Mouse (Mus musculus): Measurements from ENCODE around the gene Gtpbp1.
"Not testable (repeated sequence)": the region's sequence is repeated elsewhere in the genome, so short reads cannot be mapped to it uniquely, and the experiment has no call there.

Gene Gtpbp1

DNA sequence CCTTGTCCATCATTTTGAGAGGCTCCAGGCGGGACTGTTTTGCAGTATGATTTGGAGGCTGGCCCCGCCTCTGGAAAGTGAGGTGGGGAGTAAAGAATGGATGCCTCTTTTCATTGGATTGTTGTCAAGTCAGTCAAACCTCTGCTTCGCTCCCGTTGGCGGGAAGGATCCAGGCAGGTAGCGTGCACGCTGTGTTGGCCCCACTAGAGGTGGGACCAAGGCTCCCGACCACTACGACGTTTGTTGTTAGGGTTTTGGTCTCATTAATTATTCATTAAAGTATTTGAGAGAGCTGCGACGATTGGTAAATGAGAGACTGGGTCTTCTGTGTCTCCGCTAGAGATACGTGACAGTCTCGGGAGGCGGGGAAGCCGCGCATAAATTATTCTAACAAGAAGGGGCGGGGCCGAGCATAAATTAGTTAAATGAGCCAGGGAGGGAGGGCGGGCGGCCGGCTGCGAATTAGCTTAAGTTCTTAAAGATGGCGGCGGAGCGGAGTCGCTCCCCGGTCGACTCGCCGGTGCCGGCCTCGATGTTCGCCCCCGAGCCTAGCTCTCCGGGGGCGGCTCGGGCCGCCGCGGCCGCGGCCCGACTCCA lies at the start of gene Gtpbp1:
TSS of gene Gtpbp1 (plus strand) at position 420 of the 597 bp plus-strand sequence.
- DNase-seq (ENCODE audit: low read depth in 2 of 2, low spot score in 2 of 2) = peak; percentile 91 to 92

DNA sequence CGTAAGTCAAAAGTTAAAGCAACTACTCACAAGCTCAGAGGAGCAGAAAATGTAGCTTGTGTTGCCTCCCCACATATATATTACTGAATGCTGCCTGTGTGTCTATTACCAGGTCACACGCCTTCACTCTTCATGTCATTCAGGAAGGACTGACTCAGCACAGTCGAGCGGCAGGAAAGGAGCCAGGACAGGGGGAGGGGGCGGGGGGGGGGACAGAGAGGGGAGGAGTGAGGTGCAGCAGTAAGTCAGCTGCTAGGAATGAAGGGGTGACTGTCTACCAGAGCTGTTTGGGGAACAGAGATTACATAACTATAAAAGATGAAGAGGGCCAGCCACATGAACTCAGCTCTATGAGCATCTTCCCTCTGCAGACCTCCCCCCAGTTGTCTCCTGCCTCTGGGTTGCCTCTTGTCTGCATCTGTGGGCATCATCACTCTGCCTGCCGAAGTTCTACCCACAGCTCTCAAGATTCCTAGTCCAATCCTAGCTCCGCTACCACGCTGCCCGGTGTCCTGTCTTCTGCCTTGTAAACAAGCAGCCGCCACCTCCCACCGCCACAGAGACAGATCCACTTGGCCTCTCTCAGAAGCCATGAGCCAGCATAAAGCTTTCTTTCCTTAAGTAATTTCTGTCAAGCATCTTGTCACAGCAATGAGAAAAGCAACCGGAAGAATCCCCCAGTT lies 49.4 kb upstream of the Gtpbp1 start:
- no peak for DNase-seq (ENCODE audit: low read depth in 2 of 2, low spot score in 2 of 2)

DNA sequence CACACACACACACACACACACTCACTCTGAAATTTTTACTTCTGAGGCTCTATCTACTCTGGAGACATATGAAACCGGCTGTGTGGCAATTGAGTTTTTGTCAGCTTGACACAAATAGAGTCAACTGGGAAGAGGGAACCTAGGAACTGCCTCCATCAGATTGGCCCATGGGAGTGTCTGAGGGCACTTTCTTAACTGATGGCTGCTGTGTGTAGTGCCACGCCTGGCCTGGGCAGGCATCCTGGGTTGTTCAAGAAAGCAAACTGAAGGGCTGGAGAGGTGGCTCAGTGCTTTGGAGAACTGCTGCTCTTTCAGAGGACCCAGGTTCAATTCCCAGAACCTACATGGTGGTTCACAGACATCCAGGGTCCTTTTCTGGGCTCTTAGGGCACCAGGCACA lies 45.2 kb upstream of the Gtpbp1 start:
- DNase-seq (ENCODE audit: low read depth in 2 of 2, low spot score in 2 of 2) = no peak

DNA sequence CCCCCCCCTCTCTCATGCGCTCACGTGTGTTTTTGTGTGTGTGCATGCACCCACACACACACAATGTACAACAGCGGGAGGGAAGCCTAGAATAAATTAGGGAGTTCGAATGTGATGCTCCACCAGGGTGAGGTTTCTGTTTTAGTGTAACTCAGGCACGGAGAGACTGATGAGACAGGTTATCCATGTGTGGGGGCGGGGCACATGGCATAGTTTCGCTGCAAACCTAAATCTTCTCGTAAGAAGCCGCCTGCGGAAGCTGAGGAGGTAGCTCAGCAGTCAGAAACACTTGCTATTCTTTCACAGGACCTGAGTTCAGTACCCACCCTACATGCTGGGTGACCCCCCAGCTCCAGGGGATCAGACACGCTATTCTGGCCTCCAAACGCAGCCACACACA lies 42.5 kb upstream of the Gtpbp1 start:
- no peak for DNase-seq (ENCODE audit: low read depth in 2 of 2, low spot score in 2 of 2)

DNA sequence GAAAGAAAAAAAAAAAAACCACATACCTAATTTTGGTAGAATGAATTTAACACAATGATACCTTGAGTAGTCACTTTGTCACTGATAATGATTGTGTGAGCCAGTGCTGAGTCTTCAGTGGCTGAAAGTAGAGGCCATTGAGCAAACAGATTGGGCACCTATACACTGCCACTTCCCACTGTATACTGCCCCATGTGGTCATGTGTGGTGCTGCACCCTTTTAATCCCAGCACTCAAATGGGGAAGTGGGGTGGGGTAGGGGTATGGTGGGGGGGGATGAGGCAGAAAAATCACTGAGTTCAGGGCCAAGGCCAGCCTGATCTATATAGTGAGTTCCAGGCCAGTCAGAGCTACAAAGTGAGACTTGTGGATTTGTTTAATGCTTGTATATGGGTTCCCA lies 40.1 kb upstream of the Gtpbp1 start:
- peak in 1 of 2 experiments; percentile 42 for DNase-seq (ENCODE audit: low read depth in 2 of 2, low spot score in 2 of 2)

DNA sequence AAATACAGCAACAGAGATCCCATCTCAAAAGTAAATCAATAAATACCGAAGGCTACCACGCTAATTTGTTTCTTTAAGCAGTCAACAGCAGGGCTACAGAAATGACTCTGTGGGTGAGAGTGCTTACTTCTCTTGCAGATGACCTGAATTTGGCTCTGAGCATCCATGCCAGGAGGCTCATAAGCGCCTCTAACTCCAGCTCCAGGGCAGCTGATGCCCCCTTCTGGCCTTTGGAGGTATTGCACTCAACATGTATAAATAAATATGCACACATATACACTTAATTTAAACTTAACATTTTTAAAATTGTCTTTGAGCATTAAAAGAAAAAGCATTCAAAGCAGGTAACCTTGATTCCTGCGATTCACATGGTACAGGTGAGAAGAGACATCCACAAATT lies 39.2 kb upstream of the Gtpbp1 start:
- DNase-seq (ENCODE audit: low read depth in 2 of 2, low spot score in 2 of 2) = peak in 1 of 2 experiments; percentile 27

DNA sequence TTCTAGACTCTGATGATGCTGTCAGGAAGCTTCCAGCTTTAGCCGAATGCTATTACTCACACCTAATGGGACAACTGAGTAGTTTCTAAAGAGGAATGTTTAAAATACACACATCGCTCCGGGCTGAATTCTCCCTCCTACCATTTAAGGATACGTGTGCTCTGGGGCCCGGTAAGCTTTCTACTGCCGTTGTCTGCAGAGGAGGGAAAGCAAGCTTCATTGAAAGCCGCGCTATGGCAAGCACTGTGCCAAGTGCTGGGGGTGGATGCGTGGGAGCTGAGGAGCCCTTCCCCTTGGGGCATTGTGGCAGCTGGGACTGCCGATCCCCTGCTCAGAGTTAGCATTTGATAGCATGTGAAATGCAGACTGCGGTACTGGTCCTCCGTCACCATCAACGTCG lies 34.2 kb upstream of the Gtpbp1 start:
- no peak for DNase-seq (ENCODE audit: low read depth in 2 of 2, low spot score in 2 of 2)

DNA sequence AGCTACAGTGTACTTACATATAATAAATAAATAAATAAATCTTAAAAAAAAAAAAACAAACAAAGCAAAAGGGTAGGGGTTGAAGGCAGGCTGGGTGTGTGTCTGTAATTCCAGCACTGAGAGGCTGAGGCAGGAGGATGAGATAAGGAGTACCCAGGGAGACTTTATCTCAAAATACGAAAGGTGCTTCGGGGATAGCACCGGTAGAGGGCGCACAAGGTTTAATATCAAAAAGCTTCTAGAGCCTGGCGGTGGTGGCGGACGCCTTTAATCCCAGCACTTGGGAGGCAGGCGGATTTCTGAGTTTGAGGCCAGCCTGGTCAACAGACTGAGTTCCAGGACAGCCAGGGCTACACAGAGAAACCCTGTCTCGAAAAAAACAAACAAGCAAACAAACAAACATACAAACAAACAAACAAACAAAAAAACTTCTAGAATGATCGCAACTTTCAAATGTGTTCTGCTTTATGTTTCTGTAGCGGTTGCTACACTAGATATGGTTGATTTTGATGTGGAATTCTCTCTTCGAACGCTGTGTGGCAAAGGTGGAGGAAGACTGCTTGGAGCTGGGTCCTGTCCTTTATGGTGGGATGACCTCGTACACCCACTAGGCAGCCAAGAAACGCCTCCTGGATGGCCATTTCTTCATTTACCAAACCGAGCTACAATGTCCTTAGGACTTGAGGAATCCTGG lies 32.7 kb upstream of the Gtpbp1 start:
- DNase-seq (ENCODE audit: low read depth in 2 of 2, low spot score in 2 of 2) = peak; percentile 78 to 86

DNA sequence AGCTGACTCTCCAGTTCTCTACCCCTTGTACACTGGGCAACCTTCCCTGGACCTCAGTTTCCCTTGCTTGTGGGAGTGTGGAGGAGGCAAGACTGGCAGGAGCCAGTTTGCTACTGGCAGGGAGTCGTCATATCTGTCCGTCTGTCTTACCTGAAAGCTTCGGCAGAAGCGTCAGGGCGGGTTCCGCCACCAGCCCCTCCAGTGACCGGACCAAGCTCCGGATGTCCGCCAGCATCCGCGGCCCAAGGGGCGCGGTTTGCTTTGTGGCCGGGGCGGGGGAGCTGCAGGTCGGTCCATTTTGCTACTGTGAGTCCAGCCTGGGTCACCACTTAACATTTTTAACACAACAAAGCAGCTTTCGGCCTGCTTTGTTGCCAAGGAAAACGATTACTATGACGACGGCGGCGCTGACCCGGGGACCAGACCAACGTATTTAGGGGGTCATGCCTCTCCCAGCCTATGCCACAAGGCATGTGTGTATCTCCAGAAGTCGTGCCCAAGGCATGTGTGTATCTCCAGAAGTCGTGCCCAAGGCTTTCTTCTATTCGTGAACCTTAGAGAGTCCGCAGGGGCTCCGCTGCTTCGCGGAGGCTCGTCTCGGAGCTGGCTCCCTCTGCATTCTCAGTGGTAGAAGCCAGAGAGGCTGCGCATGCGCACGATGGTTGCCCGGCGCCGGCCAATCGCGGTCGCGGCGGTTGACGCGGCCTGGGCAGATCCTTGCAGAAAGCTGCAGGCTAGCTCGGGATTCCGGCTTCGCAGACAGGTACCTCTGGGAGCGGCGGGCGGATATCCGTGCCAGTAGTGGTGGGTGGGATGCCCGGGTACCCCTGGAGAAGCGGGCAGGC lies 31.9 kb upstream of the Gtpbp1 start, which contains the start of the genes Fam227a and Cby1:
TSS of gene Fam227a (minus strand) at position 426 of the 845 bp plus-strand sequence.
TSS of gene Cby1 (plus strand) at position 669 of the 845 bp plus-strand sequence.
- DNase-seq (ENCODE audit: low read depth in 2 of 2, low spot score in 2 of 2) = peak; percentile 79 to 81

DNA sequence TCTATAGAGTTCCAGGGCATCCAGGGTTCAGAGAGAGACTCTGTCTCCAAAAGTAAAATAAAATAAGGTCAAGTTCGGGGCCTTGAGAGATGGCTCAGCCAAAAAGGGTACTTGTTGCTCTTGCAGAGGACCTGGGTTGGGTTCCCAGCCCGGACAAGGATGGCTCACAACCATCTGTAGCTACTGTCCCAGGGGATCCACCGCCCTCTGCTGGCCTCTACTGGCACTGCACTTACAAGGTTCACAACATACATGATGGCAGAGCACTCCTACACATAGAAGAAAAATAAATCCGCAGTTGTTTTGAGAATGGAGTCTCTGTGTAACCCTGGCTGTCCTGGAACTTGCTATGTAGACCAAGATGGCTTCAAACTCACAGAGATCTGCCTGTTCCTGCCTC lies 28.8 kb upstream of the Gtpbp1 start:
- peak; percentile 54 to 70 for DNase-seq (ENCODE audit: low read depth in 2 of 2, low spot score in 2 of 2)

DNA sequence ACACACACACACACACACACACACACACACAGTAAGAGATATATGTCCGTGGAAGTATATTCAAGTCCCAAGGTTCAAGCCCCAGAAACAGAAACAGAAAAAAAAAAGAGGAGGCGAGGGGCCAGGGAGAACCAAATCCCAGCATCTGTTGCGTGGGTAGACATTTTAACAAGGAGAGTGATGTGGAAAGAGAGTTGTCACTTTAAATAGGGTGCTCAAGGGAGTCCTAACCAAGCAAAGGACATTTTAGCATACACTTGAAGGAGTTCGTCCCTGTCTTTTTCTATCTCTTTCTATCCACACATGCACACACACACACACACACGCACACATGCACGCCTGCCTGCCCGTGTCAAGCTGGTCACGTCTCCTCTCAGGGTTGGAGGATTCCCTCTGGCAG lies 26.0 kb upstream of the Gtpbp1 start:
- no peak for DNase-seq (ENCODE audit: low read depth in 2 of 2, low spot score in 2 of 2)

DNA sequence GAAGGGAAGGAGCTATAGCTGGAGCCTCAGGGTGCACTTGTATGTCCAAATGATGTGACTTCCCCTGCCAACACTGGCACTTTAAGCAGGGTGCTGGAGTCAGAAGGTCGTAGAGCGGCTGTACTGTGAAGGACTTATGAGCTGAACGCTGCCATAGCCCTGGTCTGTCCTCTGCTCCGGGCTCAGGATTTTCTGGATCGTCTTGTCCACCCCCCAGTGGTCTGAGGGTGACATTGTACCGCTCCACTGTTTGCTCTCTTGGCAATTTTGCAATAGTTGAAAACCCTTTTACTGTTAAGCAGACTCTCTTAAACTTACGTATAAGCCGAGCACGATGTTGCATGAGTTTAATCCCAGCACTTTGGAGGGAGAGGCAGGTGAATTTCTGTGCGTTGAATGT lies 21.4 kb upstream of the Gtpbp1 start:
- DNase-seq (ENCODE audit: low read depth in 2 of 2, low spot score in 2 of 2) = no peak

DNA sequence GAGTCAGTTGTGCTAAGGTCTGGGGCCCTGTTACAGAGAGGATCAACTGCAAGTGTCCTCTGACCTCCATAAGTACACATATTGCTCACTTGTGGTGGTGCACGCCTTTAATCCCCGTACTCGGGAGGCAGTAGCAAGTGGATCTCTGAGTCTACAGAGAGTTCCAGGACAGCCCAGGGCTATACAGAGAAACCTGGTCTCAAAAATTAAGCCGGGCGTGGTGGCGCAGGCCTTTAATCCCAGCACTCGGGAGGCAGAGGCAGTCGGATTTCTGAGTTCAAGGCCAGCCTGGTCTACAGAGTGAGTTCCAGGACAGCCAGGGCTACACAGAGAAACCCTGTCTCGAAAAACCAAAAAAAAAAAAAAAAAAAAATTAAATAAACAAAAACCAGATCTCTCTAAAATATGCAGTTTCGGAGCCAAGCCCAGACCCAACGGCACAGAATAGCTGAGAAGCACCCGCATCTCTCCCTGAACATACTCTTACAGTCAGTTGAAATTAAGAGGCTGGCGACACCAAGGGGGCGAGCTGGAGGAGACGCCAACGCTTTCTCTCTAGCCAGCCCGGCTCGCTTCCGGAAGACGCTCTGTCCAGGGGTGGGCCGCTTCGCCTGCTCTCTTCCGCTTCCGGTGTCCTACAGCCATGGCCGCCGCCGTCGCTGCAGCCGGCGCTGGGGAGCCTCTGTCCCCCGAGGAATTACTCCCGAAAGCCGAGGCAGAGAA lies 20.2 kb upstream of the Gtpbp1 start, which contains the start of gene Tomm22:
TSS of gene Tomm22 (plus strand) at position 613 of the 723 bp plus-strand sequence.
- peak; percentile 81 to 84 for DNase-seq (ENCODE audit: low read depth in 2 of 2, low spot score in 2 of 2)

DNA sequence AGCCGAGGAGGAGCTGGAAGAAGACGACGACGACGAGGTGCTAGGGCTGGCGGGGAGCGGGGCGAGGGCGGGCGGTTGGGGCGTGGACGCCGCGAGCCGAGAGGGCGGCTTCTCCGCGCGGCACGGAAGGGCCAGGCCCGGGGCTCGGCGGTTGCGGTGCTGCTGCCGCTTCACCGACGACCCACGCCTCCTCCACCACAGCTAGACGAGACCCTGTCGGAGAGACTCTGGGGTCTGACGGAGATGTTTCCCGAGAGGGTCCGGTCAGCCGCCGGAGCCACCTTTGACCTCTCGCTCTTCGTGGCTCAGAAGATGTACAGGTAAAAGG lies 19.7 kb upstream of the Gtpbp1 start:
- DNase-seq (ENCODE audit: low read depth in 2 of 2, low spot score in 2 of 2) = no peak

DNA sequence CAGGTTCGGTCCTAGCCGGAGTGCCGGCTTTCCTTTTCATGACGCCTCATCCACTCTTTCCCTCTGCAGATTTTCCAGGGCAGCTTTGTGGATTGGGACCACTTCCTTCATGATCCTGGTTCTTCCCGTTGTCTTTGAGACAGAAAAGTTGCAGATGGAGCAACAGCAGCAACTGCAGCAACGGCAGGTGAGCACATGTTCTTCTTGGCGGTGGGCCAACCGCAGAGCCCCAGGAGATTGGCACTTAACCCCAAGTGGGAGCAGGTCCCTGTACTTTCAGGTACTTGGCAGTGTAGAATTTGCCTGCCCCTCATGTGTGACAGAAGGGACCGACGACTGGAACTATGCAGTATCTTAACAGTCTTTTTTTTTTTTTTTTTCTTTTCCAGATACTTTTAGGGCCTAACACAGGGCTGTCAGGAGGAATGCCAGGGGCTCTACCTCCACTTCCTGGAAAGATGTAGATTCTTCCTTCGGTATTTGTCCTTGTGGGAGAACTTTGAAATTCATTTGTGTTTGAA lies 18.8 kb upstream of the Gtpbp1 start:
- DNase-seq (ENCODE audit: low read depth in 2 of 2, low spot score in 2 of 2) = not testable (repeated sequence)

DNA sequence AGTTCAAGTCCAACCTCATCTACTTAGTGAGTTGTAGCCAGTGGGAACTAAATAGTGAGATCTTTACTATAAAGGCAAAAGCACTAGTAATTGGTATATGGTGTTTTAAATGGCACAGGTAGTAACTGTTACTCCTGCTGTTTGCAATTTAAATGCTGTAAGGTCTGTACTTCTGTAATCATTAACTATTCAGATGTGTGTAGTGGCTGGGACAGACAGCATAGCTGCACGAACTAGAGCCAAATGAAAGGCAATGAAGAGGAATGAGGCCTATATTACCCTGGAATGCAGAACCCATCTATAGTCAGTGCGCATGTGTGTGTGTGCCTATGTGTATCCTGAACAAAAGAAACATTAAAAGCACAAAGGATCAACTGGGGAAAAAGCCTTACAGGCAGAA lies 12.7 kb upstream of the Gtpbp1 start:
- no peak for DNase-seq (ENCODE audit: low read depth in 2 of 2, low spot score in 2 of 2)

DNA sequence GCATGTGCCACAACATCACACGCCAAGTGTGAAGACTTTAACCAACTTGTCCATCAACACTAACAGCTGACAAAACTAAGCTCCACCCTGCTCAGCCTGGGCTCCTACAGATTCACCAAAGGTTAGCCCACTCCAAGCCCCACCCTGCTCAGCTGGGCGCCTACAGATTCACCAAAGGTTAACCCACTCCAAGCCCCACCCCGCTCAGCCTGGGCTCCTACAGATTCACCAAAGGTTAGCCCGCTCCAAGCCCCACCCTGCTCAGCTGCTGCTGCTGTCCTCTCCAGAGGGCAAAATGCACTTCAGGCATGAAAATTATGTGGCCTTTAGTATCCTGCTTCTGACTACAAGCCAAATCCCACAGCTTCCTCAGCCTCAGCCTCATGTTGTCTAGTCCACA lies 8.7 kb upstream of the Gtpbp1 start:
- no peak for DNase-seq (ENCODE audit: low read depth in 2 of 2, low spot score in 2 of 2)

DNA sequence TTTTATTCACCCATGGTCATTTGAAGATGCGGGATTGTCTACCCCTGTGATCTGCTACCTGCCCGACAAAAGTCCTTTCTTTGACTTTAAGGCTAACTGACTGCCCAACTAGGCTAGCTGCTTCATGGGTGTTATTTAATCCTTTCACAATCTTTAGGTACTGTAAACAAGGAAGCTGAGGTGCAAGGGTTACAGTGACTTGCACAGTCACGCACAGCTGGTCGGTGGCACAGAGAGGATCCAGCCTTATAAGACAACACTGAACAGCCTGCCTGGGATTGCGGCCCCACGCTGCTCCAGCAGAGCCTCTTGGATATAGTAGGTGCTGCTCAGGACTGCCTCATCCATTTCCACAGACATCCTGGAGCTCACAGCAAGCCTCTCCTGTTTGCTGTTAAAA lies 7.5 kb upstream of the Gtpbp1 start:
- DNase-seq (ENCODE audit: low read depth in 2 of 2, low spot score in 2 of 2) = no peak

DNA sequence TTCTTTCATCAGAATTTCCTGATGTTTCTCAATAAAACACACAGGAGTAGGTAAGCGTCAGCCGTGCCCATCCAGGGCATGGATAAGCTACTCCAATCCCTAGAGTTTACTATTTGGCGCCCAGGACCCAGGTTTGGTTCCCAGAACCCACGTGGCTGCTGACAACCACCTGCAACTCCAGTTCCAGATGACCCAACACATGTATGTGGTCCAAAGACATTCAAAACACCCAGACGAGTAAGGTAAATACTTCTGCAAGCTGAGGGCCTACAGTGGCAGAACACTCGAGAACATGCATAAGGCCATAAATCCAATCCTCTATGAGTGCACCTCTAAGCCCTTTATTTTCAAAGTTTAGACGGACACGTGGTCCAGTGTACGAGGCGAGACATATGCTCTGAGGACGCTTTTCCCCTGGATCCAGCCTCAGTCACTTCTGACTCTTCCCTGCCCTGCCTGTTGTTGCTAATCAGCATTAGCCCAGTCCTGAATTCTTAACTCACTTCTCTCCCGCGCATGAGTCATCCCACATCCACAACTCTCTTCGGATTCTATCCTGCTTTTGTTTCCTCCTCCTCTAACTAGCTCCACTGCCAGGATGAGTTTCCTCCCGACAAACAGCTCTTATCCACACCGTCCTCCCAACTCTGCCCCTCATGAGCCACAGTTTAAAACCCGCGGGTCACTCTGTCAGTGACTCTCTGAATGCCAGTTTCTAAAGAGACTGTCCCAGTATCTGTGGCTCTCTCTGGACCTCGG lies 6.8 kb upstream of the Gtpbp1 start:
- no peak for DNase-seq (ENCODE audit: low read depth in 2 of 2, low spot score in 2 of 2)

DNA sequence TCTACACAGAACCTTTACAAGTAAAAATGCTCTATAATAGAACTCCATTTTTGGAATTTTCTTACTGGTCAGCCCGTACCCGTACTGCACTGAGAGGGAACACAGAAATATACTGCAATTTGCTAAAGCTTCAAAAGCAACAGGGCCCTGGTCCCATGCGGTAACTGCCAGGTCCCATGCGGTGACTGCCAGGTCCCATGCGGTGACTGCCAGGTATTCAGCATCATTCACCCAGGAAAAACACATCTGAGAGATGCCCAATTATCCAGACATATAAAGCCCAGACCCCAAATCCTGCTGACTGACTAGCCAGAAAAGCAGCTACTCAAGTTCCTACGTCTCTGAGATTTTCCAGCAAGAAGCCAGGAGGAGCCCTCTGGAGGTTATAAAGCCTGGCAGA lies 6.0 kb upstream of the Gtpbp1 start:
- DNase-seq (ENCODE audit: low read depth in 2 of 2, low spot score in 2 of 2) = no peak

Measured in CD8-positive naive resting alpha-beta T cell, adult 2 months (primary cell).